Mouse (Mus musculus) urinary bladder, adult 2 months (tissue): ENCODE data around the gene Clec4g. TPM values are rescaled to one million over a fixed set of nuclear protein-coding genes. Genes with fewer than 3 reads are reported as not detected.

ENCODE experiments used
- DNase-seq: peaks from one replicate; pipeline ENCODE4 v3.0.0; 2022; ENCODE audit warnings: low spot score
- polyA plus RNA-seq: library from polyadenylated mRNA; depleted of rRNA; stranded (reverse); fragments of >200 nt; gene quantifications from 2 replicates; pipeline ENCODE4 v1.2.3, GENCODE M21; 2012; rRNA removed

Clec4g gene
- polyA plus RNA-seq, 1 experiment: 0.08 TPM

DNA sequence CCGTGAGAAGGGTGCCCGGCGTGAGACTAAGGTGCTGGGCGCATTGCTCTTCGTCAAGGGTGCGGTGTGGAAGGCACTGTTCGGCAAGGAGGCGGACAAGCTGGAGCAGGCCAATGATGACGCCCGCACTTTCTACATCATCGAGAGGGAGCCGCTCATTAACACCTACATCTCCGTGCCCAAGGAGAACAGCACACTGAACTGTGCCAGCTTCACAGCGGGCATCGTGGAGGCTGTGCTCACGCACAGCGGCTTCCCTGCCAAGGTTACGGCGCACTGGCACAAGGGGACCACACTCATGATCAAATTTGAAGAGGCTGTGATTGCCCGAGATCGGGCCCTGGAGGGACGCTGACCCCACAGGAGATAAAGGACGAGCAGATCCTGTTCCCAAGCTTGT is 41.2 kb downstream of the Clec4g start:
- DNase-seq: no peak

DNA sequence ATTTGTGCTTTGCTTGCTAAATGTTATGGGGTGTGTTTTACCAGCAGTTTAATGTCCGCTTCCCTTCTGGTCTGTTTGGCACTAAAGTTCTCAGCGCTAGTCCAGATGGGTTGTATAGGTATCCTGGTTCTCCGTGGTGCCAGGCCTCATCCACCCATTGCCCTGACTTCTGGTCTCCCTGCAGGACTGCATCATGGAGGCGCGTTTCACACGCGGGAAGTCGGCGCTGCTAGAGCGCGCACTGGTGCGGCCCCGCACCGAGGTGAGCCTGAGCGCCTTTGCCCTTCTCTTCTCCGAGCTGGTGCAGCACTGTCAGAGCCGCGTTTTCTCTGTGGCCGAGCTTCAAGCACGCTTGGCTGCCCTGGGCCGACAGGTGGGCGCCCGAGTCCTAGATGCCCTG is 41.6 kb downstream of the Clec4g start:
- DNase-seq: no peak

DNA sequence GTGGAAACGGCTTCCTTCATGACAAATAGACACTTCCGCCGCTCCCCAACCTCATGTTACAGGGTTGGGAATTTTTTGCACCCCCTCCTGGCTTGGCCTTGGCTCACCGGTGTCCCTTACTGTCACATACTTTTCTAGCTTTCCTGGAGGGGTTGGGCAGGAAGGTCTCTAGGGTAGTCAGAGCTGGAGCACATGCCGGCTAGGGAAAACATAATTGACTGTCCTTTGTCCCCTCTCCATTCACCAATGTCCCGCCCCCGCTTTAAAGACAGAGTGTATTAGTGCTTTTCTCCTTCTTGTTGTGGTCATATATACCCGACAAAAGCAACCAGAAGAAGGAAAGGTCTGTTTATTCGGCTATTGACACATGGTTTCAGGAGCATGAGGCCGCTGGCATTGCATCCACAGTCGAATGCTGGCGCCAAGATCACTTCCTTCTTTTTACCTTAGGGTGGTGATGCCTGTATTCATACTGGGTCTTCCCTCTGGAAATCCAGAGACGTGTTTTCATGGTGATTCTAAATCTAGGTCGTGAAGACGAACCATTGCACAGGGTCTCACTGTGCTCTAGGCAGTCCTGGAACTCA is 43.4 kb downstream of the Clec4g start:
- no peak for DNase-seq

DNA sequence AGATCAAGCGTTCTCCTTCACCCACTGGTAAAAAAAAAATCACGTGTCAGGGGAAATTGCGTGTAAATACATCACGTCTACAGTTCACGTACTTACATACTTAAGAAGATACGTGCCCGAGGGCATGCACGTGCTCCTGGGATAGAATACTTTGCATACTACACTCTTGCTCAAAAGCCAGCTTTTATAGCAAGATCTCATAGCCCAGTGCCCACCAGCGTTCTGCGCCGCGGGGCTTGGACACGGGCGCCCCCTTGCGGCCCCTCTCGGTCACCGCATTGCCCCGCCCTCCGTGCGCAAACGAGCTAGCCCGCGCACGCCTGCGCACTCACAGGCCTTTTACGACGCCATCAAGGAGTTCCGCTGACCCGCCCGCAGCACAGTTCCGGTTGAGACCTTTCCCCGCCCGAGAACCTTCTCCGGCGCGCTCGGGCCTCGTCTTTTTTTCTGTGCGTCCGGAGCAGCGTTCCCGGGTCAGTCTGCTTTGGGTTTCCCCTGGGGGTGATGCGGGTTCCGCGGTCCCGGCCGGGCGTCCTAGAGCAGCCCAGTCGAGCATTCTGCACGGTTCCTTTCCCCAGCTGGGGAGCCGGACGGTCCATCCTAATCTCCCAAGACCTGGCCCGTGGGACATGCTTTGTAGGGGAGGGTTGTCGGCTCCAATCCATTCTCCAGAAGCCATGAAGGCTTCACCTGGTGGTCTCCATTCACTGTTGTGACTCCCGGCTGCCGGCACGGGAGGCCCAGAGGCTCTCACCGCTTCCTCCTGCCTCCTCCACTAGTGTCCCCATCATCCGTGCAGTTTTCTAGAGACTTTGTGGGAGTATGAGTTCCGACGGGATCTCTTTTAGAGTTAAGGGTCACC is 44.1 kb downstream of the Clec4g start, which contains the start of gene Trappc5:
TSS of gene Trappc5 (plus strand) at position 169 of the 862 bp plus-strand sequence.
- peak; percentile 87 for DNase-seq

DNA sequence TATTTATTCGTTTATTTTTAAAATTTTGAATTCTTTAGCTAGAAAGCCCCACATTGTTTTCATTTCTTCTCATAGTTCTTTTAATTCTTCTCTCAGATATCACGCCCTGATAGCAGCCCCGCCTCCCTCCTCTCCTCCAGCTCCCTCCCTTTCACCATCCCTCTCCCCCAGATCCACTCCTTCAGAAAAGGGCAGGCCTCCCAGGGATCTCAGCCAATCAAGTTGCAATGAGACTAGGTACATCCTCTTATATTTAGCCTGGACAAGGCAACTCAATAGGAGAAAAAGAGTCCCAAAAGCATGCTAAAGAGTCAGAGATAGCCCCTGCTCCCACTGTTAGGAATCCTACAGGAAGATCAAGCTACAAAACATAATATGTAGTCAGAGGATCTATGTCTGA is 45.8 kb downstream of the Clec4g start:
- DNase-seq: no peak

DNA sequence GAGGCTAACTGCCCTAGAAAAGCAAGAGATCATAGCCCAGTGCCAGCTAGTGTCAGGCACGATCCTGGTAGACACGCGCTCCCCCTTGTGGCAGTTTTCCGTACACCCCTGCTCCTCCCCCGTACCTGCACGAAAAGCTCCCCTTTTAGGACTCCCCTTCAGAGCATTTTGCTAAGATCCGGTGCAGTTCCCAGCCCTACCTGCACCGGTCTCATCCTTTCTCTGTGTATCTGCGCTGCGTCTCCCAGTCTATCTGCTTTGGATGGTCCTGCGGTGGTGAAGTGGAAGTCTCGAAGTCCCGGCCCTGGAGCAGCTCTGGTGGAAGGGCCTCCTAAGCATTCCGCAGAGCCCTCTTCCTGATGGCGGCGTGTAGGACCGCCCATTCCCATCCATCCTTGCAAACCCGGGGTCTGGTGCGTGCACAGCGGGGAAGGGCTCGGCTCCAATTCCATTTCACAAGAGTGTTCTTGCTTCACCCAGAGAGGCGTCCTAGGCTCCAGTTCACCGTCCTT is 48.4 kb downstream of the Clec4g start, which contains the start of gene Fcor:
TSS of gene Fcor (minus strand) at position 383 of the 512 bp plus-strand sequence.
- DNase-seq: peak; percentile 69

DNA sequence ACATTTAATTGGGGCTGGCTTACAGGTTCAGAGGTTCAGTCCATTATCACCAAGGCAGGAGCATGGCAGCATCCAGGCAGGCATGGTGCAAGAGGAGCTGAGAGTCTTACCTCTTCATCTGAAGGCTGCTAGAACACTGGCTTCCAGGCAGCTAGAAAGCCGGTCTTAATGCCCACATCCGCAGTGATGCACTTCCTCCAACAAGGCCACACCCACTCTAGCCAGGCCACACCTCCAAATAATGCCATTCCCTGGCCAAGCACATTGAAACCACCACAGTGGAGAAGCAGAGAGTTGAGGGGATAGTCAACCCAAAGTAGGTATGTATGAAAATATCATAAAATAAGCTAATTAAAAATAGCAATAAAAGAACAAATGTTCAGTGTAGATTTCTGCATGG is 50.1 kb downstream of the Clec4g start:
- DNase-seq: no peak

DNA sequence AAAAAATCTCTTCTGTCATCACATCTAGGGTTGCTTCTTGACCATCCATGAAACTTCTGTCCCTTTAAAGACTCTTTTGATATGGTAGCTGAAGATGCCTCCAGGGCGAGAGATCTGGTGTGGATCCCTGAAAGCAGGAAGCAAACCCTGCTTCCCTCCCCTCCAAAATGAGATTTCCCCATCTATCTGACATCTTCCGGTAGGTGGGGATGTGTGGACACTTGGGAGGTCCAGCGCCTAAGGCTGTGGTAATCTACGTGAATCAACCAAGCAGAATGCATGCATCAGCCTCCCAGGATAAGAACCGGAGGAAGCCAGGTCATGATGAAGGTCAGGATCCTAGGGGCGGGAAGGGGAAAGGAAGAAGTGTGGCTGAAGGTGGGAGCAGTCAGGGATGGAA is 54.9 kb downstream of the Clec4g start, which contains the start of gene Mcemp1:
TSS of gene Mcemp1 (plus strand) at position 248 of the 400 bp plus-strand sequence.
- no peak for DNase-seq

DNA sequence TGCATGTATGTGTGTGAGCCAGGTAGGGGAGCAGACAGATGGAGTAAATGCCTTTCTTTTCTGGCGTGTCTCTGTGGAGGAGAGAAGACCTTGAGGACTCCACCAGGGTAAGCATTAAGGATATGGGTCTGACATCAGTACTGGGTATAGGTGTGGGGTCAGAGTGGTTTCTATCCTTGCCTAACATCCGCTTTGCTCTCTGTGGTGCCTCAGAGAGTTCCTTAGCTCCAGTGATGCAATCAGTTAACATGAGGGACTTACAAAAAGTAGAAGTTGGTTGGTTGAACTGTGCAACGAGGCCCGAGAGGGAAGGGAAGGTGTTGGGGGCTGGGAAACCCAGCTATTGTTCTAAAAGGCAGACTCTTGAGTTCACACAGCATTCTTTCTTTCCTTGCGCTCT is 56.0 kb downstream of the Clec4g start:
- DNase-seq: no peak

DNA sequence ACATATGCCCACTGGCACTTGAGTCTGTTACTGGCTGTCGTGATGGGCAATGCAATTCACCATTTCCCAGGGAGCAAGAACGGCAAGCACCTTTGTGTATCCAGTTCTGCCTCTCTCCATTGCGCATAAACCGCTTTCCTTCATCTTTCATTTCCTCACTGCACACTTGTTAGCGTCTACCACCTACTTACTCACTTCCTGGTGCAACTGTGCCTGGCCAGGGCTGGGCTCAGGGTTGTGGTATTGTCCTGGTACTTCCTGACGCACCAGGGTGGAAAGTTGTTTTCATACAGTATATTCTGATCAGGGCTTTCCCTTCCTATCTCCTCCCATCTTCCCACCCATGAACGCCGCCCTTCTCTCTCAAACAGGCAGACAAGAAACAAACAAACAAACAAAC is 59.6 kb downstream of the Clec4g start:
- no peak for DNase-seq

Other genes with a start within 250 kb of the Clec4g start
- gene Tex45, start 249.8 kb downstream of the Clec4g start, polyA plus RNA-seq: 0.15 and 0.26 TPM in 2 replicates
- 27.5 and 31.0 TPM in 2 replicates for gene Zfp358, start 227.5 kb downstream of the Clec4g start, polyA plus RNA-seq
- 104 and 125 TPM in 2 replicates for gene Mcoln1, start 220.2 kb downstream of the Clec4g start, polyA plus RNA-seq
- 50.0 and 54.3 TPM in 2 replicates for gene Pnpla6, start 205.3 kb downstream of the Clec4g start, polyA plus RNA-seq
- gene C330021F23Rik, start 152.7 kb downstream of the Clec4g start, polyA plus RNA-seq: 0.18 and 0.33 TPM in 2 replicates
- gene Camsap3, start 133.4 kb downstream of the Clec4g start, polyA plus RNA-seq: 13.3 and 16.1 TPM in 2 replicates
- 45.0 and 54.9 TPM in 2 replicates for gene Xab2, start 99.3 kb downstream of the Clec4g start, polyA plus RNA-seq
- 65.2 and 71.8 TPM in 2 replicates for gene Pet100, start 99.1 kb downstream of the Clec4g start, polyA plus RNA-seq
- gene Pcp2, start 95.1 kb downstream of the Clec4g start, polyA plus RNA-seq: not detected in 2 replicates
- gene Stxbp2, start 89.7 kb downstream of the Clec4g start, polyA plus RNA-seq: 135 and 202 TPM in 2 replicates
- gene Retn, start 64.9 kb downstream of the Clec4g start, polyA plus RNA-seq: 53.8 and 69.7 TPM in 2 replicates
- gene Mcemp1, start 54.9 kb downstream of the Clec4g start, polyA plus RNA-seq: 0.39 and 0.43 TPM in 2 replicates
- gene Fcor, start 48.3 kb downstream of the Clec4g start, polyA plus RNA-seq: 4.6 and 9.2 TPM in 2 replicates
- gene Trappc5, start 44.4 kb downstream of the Clec4g start, polyA plus RNA-seq: 26.9 and 29.5 TPM in 2 replicates
- 0.12 and 0.13 TPM in 2 replicates for gene Fcer2a, start 26.5 kb downstream of the Clec4g start, polyA plus RNA-seq
- 7.0 and 8.5 TPM in 2 replicates for gene Cd209a, start 28.3 kb upstream of the Clec4g start, polyA plus RNA-seq
- 0.12 and 0.14 TPM in 2 replicates for gene Cd209e, start 133.7 kb upstream of the Clec4g start, polyA plus RNA-seq
- 3.1 and 6.7 TPM in 2 replicates for gene Cd209d, start 157.9 kb upstream of the Clec4g start, polyA plus RNA-seq
- 3.2 and 4.7 TPM in 2 replicates for gene Cd209b, start 206.2 kb upstream of the Clec4g start, polyA plus RNA-seq
- 4.0 and 5.5 TPM in 2 replicates for gene Cd209c, start 234.1 kb upstream of the Clec4g start, polyA plus RNA-seq